Mouse (Mus musculus): ENCODE data around the gene Cit.

Cit gene

DNA sequence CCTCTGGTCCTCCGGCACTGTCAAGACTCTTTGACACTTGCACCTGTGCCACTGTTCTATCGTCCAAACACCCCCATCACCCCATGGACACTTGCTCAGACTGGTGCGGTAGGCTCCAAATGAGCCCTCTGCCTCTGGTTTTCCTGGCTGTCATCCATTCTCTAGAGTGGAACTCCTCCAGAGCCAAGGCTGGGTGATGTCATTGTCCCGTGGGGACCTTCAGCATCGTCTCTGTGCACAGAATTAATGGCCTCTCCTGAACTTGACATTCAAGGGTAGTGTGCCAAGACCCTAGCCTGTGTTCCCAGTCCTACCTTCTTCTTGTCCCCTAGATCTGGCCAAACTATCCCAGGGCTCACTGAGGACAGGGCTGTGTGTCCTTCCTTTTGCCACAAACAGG is 70.4 kb downstream of the Cit start:
- DNase-seq (ENCODE audit: low spot score in 2 of 2): no peak

DNA sequence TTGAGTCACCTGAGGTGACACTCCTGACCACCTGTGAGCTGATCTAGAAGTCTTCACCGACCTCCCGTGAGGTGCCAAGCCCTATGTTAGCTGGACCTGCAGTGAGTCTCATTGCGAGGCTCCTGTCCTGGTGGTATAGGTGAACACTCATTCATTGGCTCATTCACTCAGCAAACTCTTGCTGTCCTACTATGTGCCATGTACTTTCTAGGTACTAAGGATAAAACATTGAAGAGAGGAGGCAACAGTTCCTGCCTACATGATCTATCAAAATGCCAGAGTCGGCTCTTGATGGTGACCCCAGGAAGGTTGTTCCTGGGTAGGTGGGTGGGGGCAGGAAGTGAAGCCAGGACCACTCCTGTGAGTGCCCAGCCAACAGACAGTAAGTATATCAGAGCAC is 72.9 kb downstream of the Cit start:
- no peak for DNase-seq (ENCODE audit: low spot score in 2 of 2)

GRCm38 (mm10) chr5:115918597-115919351 is 73.7 kb downstream of the Cit start:
- peak in 1 of 2 experiments; percentile 64 for DNase-seq (ENCODE audit: low spot score in 2 of 2)

DNA sequence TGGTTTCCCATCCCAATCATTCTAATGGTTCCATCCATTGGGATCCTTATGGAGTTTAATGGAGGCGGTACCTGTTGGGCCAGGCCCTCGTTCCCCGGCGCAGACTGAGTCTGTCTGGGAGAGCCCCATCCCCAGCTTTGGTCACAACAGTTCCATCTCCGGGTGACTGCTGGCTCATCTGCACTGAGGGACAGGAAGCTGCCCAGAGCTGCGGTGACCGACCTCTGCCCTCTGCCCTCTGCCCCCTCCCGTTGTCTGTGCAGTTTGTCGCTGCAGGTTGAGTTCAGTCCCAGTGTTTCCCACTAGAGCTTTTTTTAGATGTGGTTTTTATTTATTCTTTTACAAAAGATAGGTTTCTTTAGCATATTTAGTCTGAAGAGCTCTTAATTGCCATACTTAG is 76.9 kb downstream of the Cit start:
- no peak for DNase-seq (ENCODE audit: low spot score in 2 of 2)

DNA sequence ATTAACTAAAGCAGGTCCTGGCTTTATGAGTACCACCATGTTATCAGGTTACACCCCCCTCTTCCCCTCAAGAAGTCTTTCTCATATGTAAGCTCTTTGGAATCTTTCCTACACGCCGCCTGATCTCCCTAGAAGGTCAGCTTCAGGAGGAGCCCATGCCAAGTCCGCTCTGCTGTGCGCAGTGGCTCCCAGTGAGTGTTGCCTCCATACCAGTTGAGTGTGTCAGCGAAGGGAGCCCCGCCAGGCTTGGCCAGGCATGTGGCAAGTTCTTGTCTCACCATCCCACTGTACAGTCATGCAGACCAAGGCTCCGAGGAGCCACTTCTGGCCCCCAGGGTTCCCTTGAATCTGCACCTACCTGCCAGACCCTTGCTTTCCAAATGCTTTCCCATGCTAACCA is 79.9 kb downstream of the Cit start:
- DNase-seq (ENCODE audit: low spot score in 2 of 2): no peak

DNA sequence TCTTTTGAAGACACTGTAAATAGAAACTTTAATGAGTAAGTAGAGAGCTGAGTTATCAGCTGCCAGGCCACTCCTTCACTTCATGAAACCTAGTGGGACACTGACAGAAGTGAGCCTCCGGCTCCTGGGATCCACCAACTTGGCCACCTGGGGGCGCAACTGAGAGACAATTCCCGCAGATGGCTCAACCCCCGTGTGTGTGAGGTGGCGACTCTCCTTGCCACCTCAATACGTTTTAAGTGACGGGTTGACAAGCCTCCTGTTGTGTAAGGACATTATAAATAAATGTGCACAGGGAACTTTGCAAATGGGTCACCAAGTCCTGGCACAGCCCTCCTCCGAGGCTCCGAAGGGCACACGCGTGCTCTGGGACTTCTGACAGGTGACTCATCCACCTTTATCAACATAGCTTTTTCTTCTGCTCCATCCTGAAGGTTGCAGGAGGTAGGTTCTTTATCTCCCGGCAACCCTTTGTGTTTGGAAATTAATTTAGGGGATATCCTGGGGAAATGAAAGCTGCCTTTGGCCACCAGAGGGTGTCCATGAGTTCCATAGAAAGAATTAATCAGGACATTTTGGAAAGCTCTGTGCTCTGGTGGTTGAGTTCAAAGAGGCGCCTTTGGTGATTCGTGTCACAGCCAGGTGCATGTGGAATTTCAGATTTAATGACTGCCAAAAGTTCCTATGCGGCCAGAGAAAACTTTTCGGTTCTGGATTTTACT is 83.9 kb downstream of the Cit start:
- DNase-seq (ENCODE audit: low spot score in 2 of 2): no peak

DNA sequence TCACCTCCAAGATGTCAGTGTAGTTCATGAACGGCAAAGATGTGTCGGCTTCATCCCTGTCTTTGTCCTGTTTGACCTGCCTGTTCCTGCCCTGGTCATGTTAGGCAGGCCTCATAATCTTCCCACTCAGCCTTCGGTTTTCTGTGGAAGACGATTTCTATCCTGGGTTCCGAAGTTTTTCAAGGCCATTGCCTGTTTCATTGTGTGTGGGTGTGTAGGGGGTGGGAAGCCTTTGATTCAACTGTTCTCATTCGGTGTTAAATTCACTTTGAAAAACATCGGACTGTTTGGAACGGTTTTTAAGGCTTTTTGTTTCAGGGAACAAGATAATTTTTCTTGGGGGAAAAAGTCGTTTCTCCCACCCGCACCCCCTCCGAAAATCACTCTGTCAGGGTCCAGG is 87.2 kb downstream of the Cit start:
- DNase-seq (ENCODE audit: low spot score in 2 of 2): no peak

DNA sequence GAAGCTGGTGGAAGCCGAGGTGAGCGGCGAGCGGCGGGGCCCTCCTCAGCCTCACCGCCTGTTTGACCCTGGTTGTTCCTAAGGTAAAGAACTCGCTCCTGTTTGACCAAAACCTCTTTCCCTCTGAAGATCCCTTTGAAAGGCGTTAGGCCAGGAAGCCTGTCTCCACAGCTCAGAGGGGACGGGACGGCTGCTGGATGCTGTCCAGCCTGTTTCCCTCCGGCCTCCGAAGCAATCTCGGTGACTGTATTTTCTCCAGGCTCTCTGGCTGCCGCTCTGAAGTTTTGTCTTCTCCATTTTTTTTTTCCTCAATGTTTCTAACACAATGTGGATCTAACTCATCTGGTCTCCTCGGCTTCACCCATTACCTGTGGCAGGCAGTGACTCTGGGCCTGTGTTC is 91.8 kb downstream of the Cit start:
- DNase-seq (ENCODE audit: low spot score in 2 of 2): no peak

DNA sequence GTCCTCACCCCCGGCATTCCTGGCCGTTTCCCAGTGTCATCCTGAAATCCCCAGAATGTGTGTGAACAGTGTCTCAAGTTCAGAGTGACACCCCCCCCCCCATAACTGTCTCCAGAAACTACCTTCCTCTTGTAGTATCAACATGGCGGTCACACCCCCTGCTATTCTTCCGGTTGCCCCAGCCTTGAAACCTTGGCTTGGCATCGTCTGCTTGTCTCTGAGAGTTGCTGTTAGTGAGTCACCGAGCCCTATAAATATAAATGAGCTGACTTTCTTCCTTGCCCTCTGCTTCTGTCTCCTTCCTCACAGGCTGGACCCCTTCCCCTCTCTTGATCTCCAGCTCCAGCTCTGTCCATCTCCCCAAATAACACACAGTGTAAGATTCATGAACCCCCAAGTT is 92.5 kb downstream of the Cit start:
- no peak for DNase-seq (ENCODE audit: low spot score in 2 of 2)

GRCm38 (mm10) chr5:115938999-115939398 is 93.9 kb downstream of the Cit start:
- DNase-seq (ENCODE audit: low spot score in 2 of 2): no peak

GRCm38 (mm10) chr5:115942389-115942788 is 97.3 kb downstream of the Cit start:
- no peak for DNase-seq (ENCODE audit: low spot score in 2 of 2)

GRCm38 (mm10) chr5:115944791-115945490 is 99.9 kb downstream of the Cit start:
- DNase-seq (ENCODE audit: low spot score in 2 of 2): no peak

DNA sequence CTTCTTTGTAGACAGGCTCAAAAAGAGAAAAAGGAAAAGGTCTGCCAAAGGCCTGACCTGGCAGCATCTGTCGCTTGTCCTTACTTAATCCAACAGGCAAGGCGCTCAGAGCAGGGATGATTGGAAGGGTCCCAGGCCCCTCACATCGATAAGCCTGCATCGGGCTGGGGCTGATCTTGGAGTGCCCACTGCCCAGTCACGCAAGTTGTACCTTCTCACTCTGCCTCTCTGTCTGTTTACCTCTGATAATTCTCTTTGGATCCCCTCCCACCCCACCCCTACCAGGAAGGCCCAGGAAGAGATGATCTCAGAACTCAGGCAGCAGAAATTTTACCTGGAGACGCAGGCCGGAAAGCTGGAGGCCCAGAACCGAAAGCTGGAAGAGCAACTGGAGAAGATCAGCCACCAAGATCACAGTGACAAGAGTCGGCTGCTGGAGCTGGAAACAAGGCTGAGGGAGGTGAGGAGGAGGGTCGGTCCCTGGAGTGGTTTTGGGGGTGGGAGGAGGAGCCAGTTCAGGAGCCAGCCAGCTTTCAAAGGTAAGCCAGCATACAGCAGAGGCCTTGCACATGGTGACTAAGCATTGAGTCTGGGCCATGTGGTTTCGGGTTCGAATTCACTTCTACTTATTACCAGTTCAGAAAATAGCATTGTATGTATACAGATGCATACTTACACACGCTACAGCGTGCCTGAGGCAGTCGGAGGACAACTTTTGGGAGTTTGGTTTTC is 102.7 kb downstream of the Cit start:
- DNase-seq (ENCODE audit: low spot score in 2 of 2): no peak

- no peak for DNase-seq (ENCODE audit: low spot score in 2 of 2)
Observed at GRCm38 (mm10) chr5:115950936-115951335, 105.9 kb downstream of the Cit start.

DNA sequence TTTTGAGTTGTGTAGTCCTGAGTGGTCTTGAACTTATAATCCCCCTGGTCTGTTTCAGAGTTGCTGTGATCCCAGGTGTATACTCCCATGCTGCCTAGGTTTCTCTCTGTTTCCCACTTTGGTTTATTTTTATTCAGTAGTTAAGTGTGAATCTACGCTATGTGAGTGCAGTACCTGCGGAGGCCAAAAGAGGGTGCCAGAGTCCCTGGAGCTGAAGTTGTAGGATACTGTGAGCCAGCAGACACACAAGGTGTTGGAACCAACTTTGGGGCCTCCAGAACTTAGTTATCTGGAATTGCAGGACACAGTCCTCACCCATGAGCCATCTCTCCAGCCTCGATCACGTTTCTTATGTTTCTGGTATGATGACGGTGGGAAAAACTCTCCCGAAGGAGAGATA is 108.1 kb downstream of the Cit start:
- DNase-seq (ENCODE audit: low spot score in 2 of 2): no peak

DNA sequence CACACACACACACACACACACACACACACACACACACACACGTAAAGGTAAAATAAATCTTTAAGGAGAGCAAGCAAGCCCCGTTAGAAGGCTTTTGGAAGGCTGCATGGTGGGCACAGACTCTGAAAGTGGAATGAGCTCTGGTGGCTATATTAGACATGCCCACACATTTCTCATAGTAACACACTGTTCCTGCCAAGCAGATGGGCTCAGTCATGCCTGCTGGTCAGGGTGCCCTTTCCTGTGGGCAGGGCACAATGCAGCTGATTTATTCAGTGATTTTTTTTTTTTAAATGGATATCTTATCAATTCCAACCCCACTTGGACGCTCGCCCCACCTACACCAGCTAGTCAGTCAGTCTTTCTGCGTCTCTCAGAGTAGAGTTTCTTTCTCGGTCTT is 109.0 kb downstream of the Cit start:
- DNase-seq (ENCODE audit: low spot score in 2 of 2): no peak

DNA sequence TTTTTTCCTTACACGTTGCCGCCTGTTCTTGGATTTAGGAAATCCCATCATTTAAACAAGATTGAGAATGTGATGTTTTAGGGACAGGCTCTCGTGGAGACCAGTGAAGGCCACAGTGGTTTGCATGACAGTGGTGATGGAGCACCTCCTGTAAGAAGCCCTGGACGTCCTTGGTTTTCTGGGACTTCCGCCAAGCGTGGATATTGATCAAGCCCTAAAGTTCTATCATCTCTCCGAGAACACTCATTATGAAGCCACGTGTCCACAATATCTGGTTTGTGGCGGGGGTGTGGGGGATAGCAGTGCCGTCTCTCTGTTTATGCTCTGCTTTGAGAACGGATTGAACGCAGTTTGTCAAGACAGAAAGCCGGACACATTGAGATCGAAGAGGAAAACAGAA is 109.5 kb downstream of the Cit start:
- no peak for DNase-seq (ENCODE audit: low spot score in 2 of 2)

DNA sequence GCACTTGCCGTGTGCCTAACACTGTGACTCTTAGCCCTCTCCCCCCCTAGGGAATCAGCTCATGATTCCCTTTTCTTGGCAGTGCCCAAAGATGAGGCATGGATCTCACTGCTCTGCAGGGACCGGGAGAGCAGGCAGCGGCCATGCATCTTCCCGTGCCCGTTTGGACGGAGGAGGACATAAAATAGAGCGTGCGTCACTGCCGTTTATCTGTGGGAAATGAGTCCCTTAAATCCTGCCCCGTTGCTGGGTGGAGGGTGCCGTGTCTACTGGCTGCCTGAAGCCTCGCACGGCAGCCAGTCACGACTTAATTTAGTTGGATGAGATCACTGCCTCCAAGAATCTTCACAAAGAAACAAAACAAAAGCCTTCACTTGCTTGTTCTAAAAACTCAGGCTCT is 110.1 kb downstream of the Cit start:
- DNase-seq (ENCODE audit: low spot score in 2 of 2): no peak

DNA sequence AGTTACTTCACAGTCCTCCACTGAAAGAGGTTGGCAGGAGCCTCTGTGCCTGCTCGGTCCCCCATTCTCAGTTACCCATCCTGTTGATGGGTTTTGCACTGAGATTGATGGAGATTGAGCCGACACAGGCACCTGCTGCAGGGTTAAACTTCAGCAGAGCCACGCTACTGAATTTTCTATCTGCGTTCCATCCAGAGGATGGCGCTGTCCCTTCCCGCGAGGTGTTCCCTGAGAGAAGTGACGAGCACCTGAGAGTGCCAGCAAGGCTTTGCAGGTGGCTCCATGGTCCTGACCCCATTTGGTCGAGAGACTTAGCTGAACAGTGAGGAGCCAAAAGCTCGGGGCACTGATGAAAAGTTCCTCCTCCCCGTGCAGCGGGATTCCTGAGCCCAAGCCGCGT is 111.0 kb downstream of the Cit start:
- DNase-seq (ENCODE audit: low spot score in 2 of 2): no peak

GRCm38 (mm10) chr5:115957177-115957576 is 112.1 kb downstream of the Cit start:
- DNase-seq (ENCODE audit: low spot score in 2 of 2): no peak

GRCm38 (mm10) chr5:115958344-115958743 is 113.3 kb downstream of the Cit start:
- DNase-seq (ENCODE audit: low spot score in 2 of 2): peak in 1 of 2 experiments; percentile 53

GRCm38 (mm10) chr5:115958814-115959213 is 113.7 kb downstream of the Cit start:
- no peak for DNase-seq (ENCODE audit: low spot score in 2 of 2)

Measured in spleen, postnatal 4 days (tissue).